Mouse (Mus musculus) forebrain, embryonic 13.5 days (tissue): ENCODE measurements at regions not wholly inside any gene's neighbourhood (a gene's known extent, or its start where the extent isn't known, plus 50 kb on each side); places are given as distances from the start of the nearest gene placed in this dataset.
A peak's percentile ranks its signal among the peaks of the same experiment; 100 is the strongest.

ENCODE experiments used
- ATAC-seq: fragments of 200-750 bp; cut with Nextera tagmentation; 2 replicates; pipeline ENCODE4 v1.8.0; 2017
- H3K27ac ChIP-seq: fragments of 300-500 bp; sonication (generic); 2 replicates; pipeline ENCODE4 v1.5.1; 2015; ENCODE audit warnings: inconsistent platforms, mild to moderate bottlenecking, moderate library complexity
- H3K27me3 ChIP-seq: fragments of 300-500 bp; sonication (generic); 2 replicates; pipeline ENCODE4 v1.6.1; 2015; ENCODE audit warnings: mild to moderate bottlenecking, inconsistent platforms
- H3K36me3 ChIP-seq: fragments of 300-500 bp; sonication (generic); 2 replicates; pipeline ENCODE4 v1.6.1; 2015; ENCODE audit warnings: mild to moderate bottlenecking, inconsistent platforms; ENCODE audit not compliant: poor library complexity, severe bottlenecking
- H3K4me1 ChIP-seq: fragments of 300-500 bp; sonication (generic); 2 replicates; pipeline ENCODE4 v1.6.1; 2015; ENCODE audit warnings: inconsistent platforms
- H3K4me2 ChIP-seq: fragments of 300-500 bp; sonication (generic); 2 replicates; pipeline ENCODE4 v1.6.1; 2015; ENCODE audit warnings: inconsistent platforms, mild to moderate bottlenecking, moderate library complexity
- H3K4me3 ChIP-seq: fragments of 300-500 bp; sonication (generic); 2 replicates; pipeline ENCODE4 v1.5.1; 2015; ENCODE audit warnings: mild to moderate bottlenecking, inconsistent platforms
- H3K9ac ChIP-seq: fragments of 300-500 bp; sonication (generic); 2 replicates; pipeline ENCODE4 v1.6.1; 2015; ENCODE audit warnings: mild to moderate bottlenecking, inconsistent platforms
- H3K9me3 ChIP-seq: fragments of 300-500 bp; sonication (generic); replicated peaks from 2 replicates; pipeline ENCODE4 v1.6.1; 2016; ENCODE audit warnings: inconsistent platforms
- WGBS: fragments of 180-500 bp; shearing (Covaris S2); methylation state at CpG from one replicate; pipeline ENCODE4 v1.1.7; 2015; 5-methylcytosine and 5-hydroxymethylcytosine counted together

DNA sequence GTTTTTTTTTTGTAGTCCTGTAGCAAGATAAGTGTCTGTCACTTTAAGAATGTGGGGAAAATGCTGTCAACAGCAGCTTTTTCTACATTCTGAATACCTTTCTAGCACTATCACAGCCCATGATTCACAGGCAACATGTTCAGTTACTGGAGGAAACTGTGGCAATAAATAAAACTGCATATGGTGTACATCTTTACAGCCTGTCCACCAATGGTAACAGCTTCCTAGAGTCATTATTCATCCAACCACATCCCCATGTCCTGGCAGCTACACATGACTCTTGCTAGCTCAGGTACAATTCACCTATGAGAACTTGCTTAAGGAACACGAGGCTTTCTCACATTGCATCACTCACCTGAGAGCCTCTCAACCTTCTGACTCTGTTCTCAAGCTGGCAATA is 247.7 kb upstream of the Clec14a start:
- no peak for ATAC-seq
- Histone ChIP-seq H3K4me1 (peaks cover 17% of the 10 kb centered on the region), H3K27ac (no peak overlapping the region), H3K27me3 (no peaks in the 10 kb centered on the region), H3K36me3 (no peaks in the 10 kb centered on the region), H3K9ac (no peak overlapping the region), H3K4me3 (no peak overlapping the region), H3K4me2 (no peak overlapping the region), H3K9me3 (no peaks in the 10 kb centered on the region)
- WGBS = 62% methylated on average over 1 of the region's 1 CpGs

GRCm38 (mm10) chr12:58513951-58514350 is 244.9 kb upstream of the Clec14a start:
- Histone ChIP-seq H3K4me2 (no peak overlapping the region), H3K9ac (no peak overlapping the region), H3K27me3 (no peaks in the 10 kb centered on the region), H3K4me3 (no peak overlapping the region), H3K27ac (no peak overlapping the region), H3K9me3 (no peaks in the 10 kb centered on the region), H3K4me1 (peaks cover 17% of the 10 kb centered on the region), H3K36me3 (no peaks in the 10 kb centered on the region)
- ATAC-seq = no peak
- 90% methylated on average over 1 of the region's 1 CpGs for WGBS

- H3K27me3 ChIP-seq = no peaks in the 10 kb centered on the region
- 0 out of 2 replicates have a peak overlapping the region, but pooled peaks have one; percentile 3 for H3K9ac ChIP-seq
- H3K36me3 ChIP-seq = no peaks in the 10 kb centered on the region
- ATAC-seq = peak; percentile 91
- no peak overlapping the region for H3K4me3 ChIP-seq
- H3K4me1 ChIP-seq = peaks cover 17% of the 10 kb centered on the region
- H3K4me2 ChIP-seq = peak overlapping the region; percentile 39
- WGBS = 1% methylated on average over 7 of the region's 7 CpGs
- no peaks in the 10 kb centered on the region for H3K9me3 ChIP-seq
- H3K27ac ChIP-seq = no peak overlapping the region
These were observed 243.6 kb upstream of the Clec14a start for GRCm38 (mm10) chr12:58512645-58513044.

GRCm38 (mm10) chr12:58504283-58504682 is 235.2 kb upstream of the Clec14a start:
- no peaks in the 10 kb centered on the region for H3K36me3 ChIP-seq
- H3K9me3 ChIP-seq = no peaks in the 10 kb centered on the region
- H3K4me3 ChIP-seq = no peak overlapping the region
- no peak overlapping the region for H3K27ac ChIP-seq
- no peak for ATAC-seq
- H3K27me3 ChIP-seq = no peaks in the 10 kb centered on the region
- no peak overlapping the region for H3K4me2 ChIP-seq
- H3K4me1 ChIP-seq = no peaks in the 10 kb centered on the region
- H3K9ac ChIP-seq = no peak overlapping the region

DNA sequence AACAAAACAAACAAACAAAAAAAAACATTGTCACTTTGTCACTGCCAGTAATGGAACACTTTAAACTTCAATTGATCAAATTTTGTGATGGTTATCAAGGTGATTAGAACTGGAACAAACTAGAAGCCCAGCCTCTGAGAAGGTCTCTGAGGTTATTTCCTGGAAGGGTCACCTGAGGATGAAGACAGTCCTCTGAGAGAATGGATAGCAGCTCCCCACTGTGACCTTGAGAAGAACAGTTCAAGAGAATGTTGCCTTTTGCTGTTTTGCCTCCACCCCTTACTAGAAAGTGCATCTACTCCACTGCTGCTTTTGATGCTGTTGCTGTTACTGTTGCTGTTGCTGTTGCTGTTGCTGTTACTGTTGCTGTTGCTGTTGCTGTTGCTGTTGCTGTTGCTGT is 205.1 kb upstream of the Clec14a start:
- no peak for ATAC-seq

GRCm38 (mm10) chr12:58473511-58473910 is 204.4 kb upstream of the Clec14a start:
- Histone ChIP-seq H3K27me3 (no peaks in the 10 kb centered on the region), H3K36me3 (no peaks in the 10 kb centered on the region), H3K9me3 (no peaks in the 10 kb centered on the region), H3K4me3 (no peak overlapping the region), H3K27ac (no peak overlapping the region), H3K4me1 (no peaks in the 10 kb centered on the region), H3K9ac (no peak overlapping the region), H3K4me2 (no peak overlapping the region)
- 57% methylated on average over 1 of the region's 1 CpGs for WGBS
- no peak for ATAC-seq

More for the DNA sequence above, 205.1 kb upstream of the Clec14a start:
- Histone ChIP-seq H3K27ac (no peak overlapping the region), H3K36me3 (no peaks in the 10 kb centered on the region), H3K27me3 (no peaks in the 10 kb centered on the region), H3K4me3 (no peak overlapping the region), H3K4me1 (no peaks in the 10 kb centered on the region), H3K9me3 (no peaks in the 10 kb centered on the region), H3K4me2 (no peak overlapping the region), H3K9ac (no peak overlapping the region)

- H3K27ac ChIP-seq = no peak overlapping the region
- ATAC-seq = no peak
- no peak overlapping the region for H3K4me3 ChIP-seq
- no peaks in the 10 kb centered on the region for H3K36me3 ChIP-seq
- H3K27me3 ChIP-seq = no peaks in the 10 kb centered on the region
- H3K4me2 ChIP-seq = no peak overlapping the region
- H3K9ac ChIP-seq = no peak overlapping the region
- WGBS = 87% methylated on average over 3 of the region's 3 CpGs
- no peaks in the 10 kb centered on the region for H3K9me3 ChIP-seq
- no peaks in the 10 kb centered on the region for H3K4me1 ChIP-seq
These were observed 191.4 kb upstream of the Clec14a start for GRCm38 (mm10) chr12:58460465-58460864.

GRCm38 (mm10) chr12:58454828-58455227 is 185.7 kb upstream of the Clec14a start:
- H3K4me1 ChIP-seq = no peaks in the 10 kb centered on the region
- no peak overlapping the region for H3K9ac ChIP-seq
- H3K9me3 ChIP-seq = no peaks in the 10 kb centered on the region
- no peak for ATAC-seq
- no peak overlapping the region for H3K4me2 ChIP-seq
- 94% methylated on average over 2 of the region's 2 CpGs for WGBS
- no peaks in the 10 kb centered on the region for H3K36me3 ChIP-seq
- H3K27me3 ChIP-seq = no peaks in the 10 kb centered on the region
- no peak overlapping the region for H3K27ac ChIP-seq
- no peak overlapping the region for H3K4me3 ChIP-seq

- no peaks in the 10 kb centered on the region for H3K9me3 ChIP-seq
- no peak overlapping the region for H3K27ac ChIP-seq
- no peak overlapping the region for H3K9ac ChIP-seq
- H3K4me3 ChIP-seq = no peak overlapping the region
- no peaks in the 10 kb centered on the region for H3K36me3 ChIP-seq
- H3K27me3 ChIP-seq = no peaks in the 10 kb centered on the region
- no peak for ATAC-seq
- WGBS = 70% methylated on average over 3 of the region's 3 CpGs
- no peak overlapping the region for H3K4me2 ChIP-seq
- no peaks in the 10 kb centered on the region for H3K4me1 ChIP-seq
These were observed 173.9 kb upstream of the Clec14a start for GRCm38 (mm10) chr12:58443007-58443406.

DNA sequence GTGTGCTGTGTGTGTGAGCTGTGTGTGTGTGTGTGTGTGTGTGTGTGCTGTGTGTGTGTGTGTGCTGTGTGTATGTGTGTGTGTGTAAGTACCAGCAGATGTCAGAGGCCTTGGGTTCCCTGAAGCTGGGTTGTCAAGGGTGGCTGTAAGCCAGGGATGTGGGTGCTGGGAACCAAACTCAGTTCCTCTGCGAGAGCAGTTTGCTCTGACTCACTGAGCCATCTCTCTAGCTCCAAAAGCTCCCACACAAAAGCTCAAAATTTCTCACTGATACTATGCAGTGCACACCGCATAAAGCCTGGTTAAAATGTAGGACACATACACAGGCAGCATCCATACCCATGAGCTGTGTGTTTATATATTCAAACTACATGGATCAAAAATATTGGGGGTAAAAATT is 172.9 kb upstream of the Clec14a start:
- Histone ChIP-seq H3K4me1 (no peaks in the 10 kb centered on the region), H3K27me3 (no peaks in the 10 kb centered on the region), H3K27ac (no peak overlapping the region), H3K4me3 (no peak overlapping the region), H3K36me3 (no peaks in the 10 kb centered on the region), H3K4me2 (no peak overlapping the region), H3K9ac (no peak overlapping the region), H3K9me3 (no peaks in the 10 kb centered on the region)
- 86% methylated on average over 2 of the region's 2 CpGs for WGBS
- peak; percentile 38; the same call in 1 of the 2 replicates for ATAC-seq

- Histone ChIP-seq H3K27ac (no peak overlapping the region), H3K27me3 (no peaks in the 10 kb centered on the region), H3K9me3 (no peaks in the 10 kb centered on the region), H3K9ac (no peak overlapping the region), H3K4me1 (no peaks in the 10 kb centered on the region), H3K36me3 (no peaks in the 10 kb centered on the region), H3K4me2 (no peak overlapping the region), H3K4me3 (no peak overlapping the region)
- ATAC-seq = no peak
These were observed 171.6 kb upstream of the Clec14a start for GRCm38 (mm10) chr12:58440666-58441065.

GRCm38 (mm10) chr12:58437031-58437430 is 167.9 kb upstream of the Clec14a start:
- H3K27ac ChIP-seq = no peak overlapping the region
- no peaks in the 10 kb centered on the region for H3K9me3 ChIP-seq
- no peaks in the 10 kb centered on the region for H3K27me3 ChIP-seq
- H3K36me3 ChIP-seq = no peaks in the 10 kb centered on the region
- no peak overlapping the region for H3K9ac ChIP-seq
- no peak overlapping the region for H3K4me3 ChIP-seq
- no peak for ATAC-seq
- WGBS = 83% methylated on average over 6 of the region's 6 CpGs
- no peaks in the 10 kb centered on the region for H3K4me1 ChIP-seq
- no peak overlapping the region for H3K4me2 ChIP-seq

DNA sequence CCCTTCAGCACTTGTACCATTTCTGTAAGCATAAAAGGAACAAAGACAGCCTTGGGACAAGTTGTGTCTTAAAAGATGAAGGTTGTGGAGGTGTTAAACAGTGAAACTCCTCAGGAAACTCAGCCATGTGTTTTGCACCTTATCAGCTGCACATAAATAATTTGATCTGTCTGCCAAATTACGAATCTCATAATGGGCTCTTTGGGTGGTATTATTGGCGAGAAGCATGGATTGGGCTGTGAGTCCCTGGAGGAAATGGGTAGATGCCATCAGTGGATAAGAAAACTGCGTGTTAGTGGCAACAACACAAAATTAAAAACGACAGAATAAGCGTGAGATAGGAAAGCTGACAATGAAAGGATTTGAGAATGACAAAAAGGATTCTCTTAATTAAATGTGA is 165.4 kb upstream of the Clec14a start:
- no peaks in the 10 kb centered on the region for H3K27me3 ChIP-seq
- no peak overlapping the region for H3K27ac ChIP-seq
- H3K9ac ChIP-seq = no peak overlapping the region
- WGBS = 70% methylated on average over 5 of the region's 5 CpGs
- no peaks in the 10 kb centered on the region for H3K9me3 ChIP-seq
- no peak overlapping the region for H3K4me2 ChIP-seq
- no peaks in the 10 kb centered on the region for H3K36me3 ChIP-seq
- no peak overlapping the region for H3K4me3 ChIP-seq
- H3K4me1 ChIP-seq = 0 out of 2 replicates have a peak, but pooled peaks cover 5% of the 10 kb centered on the region
- peak; percentile 38; the same call in 1 of the 2 replicates for ATAC-seq
